Mouse (Mus musculus) forebrain, embryonic 12.5 days (tissue): ENCODE measurements around the gene Lhfp. TPM values are rescaled to one million over a fixed set of nuclear protein-coding genes. Genes with fewer than 3 reads are reported as not detected.

Experiments used
- ATAC-seq: fragments of 200-750 bp; cut with Nextera tagmentation; 2 replicates; pipeline ENCODE4 v1.8.0; 2017; ENCODE audit warnings: moderate TSS enrichment; ENCODE audit not compliant: low FRiP score
- H3K27ac ChIP-seq: fragments of 300-500 bp; sonication (generic); 2 replicates; pipeline ENCODE4 v1.5.1; 2016; ENCODE audit warnings: mild to moderate bottlenecking
- H3K27me3 ChIP-seq: fragments of 300-500 bp; sonication (generic); 2 replicates; pipeline ENCODE4 v1.6.1; 2016; ENCODE audit warnings: mild to moderate bottlenecking
- H3K36me3 ChIP-seq: fragments of 300-500 bp; sonication (generic); replicated peaks from 2 replicates; pipeline ENCODE4 v1.6.1; 2016; ENCODE audit warnings: mild to moderate bottlenecking
- H3K4me1 ChIP-seq: fragments of 300-500 bp; sonication (generic); 2 replicates; pipeline ENCODE4 v1.6.1; 2016
- H3K4me2 ChIP-seq: fragments of 300-500 bp; sonication (generic); 2 replicates; pipeline ENCODE4 v1.6.1; 2016; ENCODE audit warnings: mild to moderate bottlenecking, moderate library complexity
- H3K4me3 ChIP-seq: fragments of 300-500 bp; sonication (generic); replicated peaks from 2 replicates; pipeline ENCODE4 v1.5.1; 2016; ENCODE audit warnings: mild to moderate bottlenecking
- H3K9ac ChIP-seq: fragments of 300-500 bp; sonication (generic); 2 replicates; pipeline ENCODE4 v1.6.1; 2016; ENCODE audit warnings: mild to moderate bottlenecking
- H3K9me3 ChIP-seq: fragments of 300-500 bp; sonication (generic); 2 replicates; pipeline ENCODE4 v1.6.1; 2016
- WGBS: fragments of 180-500 bp; shearing (Covaris S2); methylation state at CpG from one replicate; pipeline ENCODE4 v1.1.7; 2016; 5-methylcytosine and 5-hydroxymethylcytosine counted together
- polyA plus RNA-seq: library from polyadenylated mRNA; unstranded; fragments of >200 nt; fragmentation: Nextera tagmentation; extraction: Ambion mirVana; gene quantifications from 2 replicates; pipeline ENCODE4 v1.2.1, GENCODE M21; 2016

Gene Lhfp
- polyA plus RNA-seq, 1 experiment from 2014 or later = 33.4 TPM

DNA sequence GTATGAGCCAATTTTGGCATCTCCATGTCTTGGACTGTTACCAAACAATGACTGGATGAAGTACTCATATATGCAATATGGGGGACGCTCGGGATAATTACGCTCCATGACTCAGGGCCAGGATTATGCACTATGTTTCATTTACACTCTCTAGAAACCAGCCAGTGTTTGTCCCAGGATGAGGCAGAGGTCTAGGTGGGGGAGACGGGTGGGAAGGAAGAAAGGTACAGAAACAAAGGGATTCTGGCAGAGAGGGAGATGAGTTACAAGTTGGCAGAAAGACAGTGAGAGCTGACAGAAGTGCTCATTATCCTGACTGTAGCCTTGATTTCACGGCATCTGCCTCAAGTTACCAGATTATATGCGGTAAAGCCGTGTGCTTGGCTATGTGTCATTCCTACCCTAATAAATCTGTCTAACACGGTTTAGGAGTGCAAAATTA is 154.4 kb downstream of the Lhfp start:
- 78% methylated on average over 8 of the region's 8 CpGs for WGBS

DNA sequence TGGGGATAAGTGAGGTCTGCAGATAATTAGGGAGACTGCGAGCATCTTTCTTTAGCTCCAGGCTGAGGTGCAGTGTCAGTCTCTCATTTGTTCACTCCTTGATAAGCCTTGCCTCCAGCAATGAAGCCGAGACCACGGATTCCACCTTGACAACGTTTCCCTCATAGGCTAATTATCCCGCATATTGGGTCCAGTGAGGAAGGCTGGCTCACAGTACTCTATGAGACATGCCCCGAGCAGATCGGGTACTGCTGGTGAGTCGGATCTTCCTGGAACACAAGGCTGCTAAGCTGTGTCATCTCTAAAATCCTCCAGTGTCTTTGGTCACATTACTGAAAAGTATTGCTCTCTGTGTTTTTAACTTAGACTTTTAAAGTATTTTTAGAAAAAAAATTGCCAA is 158.8 kb downstream of the Lhfp start:
- 69% methylated on average over 8 of the region's 8 CpGs for WGBS
- H3K4me2 ChIP-seq = no peak overlapping the region
- no peak overlapping the region for H3K27ac ChIP-seq
- H3K4me3 ChIP-seq = no peak overlapping the region
- no peaks in the 10 kb centered on the region for H3K36me3 ChIP-seq
- no peak overlapping the region for H3K9ac ChIP-seq
- no peak for ATAC-seq
- H3K9me3 ChIP-seq = no peaks in the 10 kb centered on the region
- H3K4me1 ChIP-seq = peaks cover 23% of the 10 kb centered on the region
- no peaks in the 10 kb centered on the region for H3K27me3 ChIP-seq

More for the DNA sequence above, 154.4 kb downstream of the Lhfp start:
- no peaks in the 10 kb centered on the region for H3K36me3 ChIP-seq
- H3K27me3 ChIP-seq = no peaks in the 10 kb centered on the region
- no peaks in the 10 kb centered on the region for H3K9me3 ChIP-seq
- no peak overlapping the region for H3K27ac ChIP-seq
- H3K9ac ChIP-seq = no peak overlapping the region
- H3K4me2 ChIP-seq = no peak overlapping the region
- peaks cover 4% of the 10 kb centered on the region; the same call in 1 of the 2 replicates for H3K4me1 ChIP-seq
- no peak overlapping the region for H3K4me3 ChIP-seq
- ATAC-seq = no peak

- no peaks in the 10 kb centered on the region for H3K36me3 ChIP-seq
- H3K9me3 ChIP-seq = no peaks in the 10 kb centered on the region
- WGBS = 70% methylated on average over 10 of the region's 10 CpGs
- no peak overlapping the region for H3K4me2 ChIP-seq
- ATAC-seq = no peak
- H3K27ac ChIP-seq = no peak overlapping the region
- H3K4me3 ChIP-seq = no peak overlapping the region
- no peaks in the 10 kb centered on the region for H3K27me3 ChIP-seq
- no peak overlapping the region for H3K9ac ChIP-seq
- peaks cover 22% of the 10 kb centered on the region for H3K4me1 ChIP-seq
Measured at GRCm38 (mm10) chr3:53200853-53201252, 159.5 kb downstream of the Lhfp start.

DNA sequence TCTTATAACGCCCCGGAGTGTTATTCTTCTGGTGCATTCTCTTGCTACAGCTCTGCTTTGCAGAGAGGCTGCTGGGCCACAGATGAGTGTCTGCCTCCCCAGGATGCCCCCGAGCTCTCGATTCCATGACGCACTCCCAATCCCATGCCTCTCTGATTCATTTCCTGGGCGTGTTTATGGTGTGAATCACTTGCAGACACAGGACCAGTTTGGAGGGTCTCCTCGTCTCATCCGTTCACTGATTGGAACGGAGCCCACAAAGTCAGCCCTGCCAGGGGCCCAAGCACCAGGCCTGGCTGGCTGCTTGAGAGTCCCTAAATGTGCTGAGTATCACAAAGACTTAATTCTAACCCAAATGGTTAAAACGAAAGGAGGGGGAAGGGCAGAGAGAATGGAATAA is 160.3 kb downstream of the Lhfp start:
- peak overlapping the region; percentile 62 for H3K27ac ChIP-seq
- ATAC-seq = peak; percentile 56
- no peaks in the 10 kb centered on the region for H3K27me3 ChIP-seq
- 15% methylated on average over 10 of the region's 10 CpGs for WGBS
- H3K9me3 ChIP-seq = no peaks in the 10 kb centered on the region
- H3K4me1 ChIP-seq = peaks cover 29% of the 10 kb centered on the region
- no peaks in the 10 kb centered on the region for H3K36me3 ChIP-seq
- H3K4me2 ChIP-seq = no peak overlapping the region
- H3K9ac ChIP-seq = no peak overlapping the region
- H3K4me3 ChIP-seq = no peak overlapping the region

- H3K27ac ChIP-seq = 0 out of 2 replicates have a peak overlapping the region, but pooled peaks have one; percentile 62
- H3K9me3 ChIP-seq = no peaks in the 10 kb centered on the region
- H3K4me2 ChIP-seq = no peak overlapping the region
- 60% methylated on average over 6 of the region's 6 CpGs for WGBS
- no peak overlapping the region for H3K9ac ChIP-seq
- no peak overlapping the region for H3K4me3 ChIP-seq
- peaks cover 34% of the 10 kb centered on the region for H3K4me1 ChIP-seq
- no peaks in the 10 kb centered on the region for H3K36me3 ChIP-seq
- H3K27me3 ChIP-seq = no peaks in the 10 kb centered on the region
- no peak for ATAC-seq
Measured at GRCm38 (mm10) chr3:53202184-53202583, 160.9 kb downstream of the Lhfp start.

DNA sequence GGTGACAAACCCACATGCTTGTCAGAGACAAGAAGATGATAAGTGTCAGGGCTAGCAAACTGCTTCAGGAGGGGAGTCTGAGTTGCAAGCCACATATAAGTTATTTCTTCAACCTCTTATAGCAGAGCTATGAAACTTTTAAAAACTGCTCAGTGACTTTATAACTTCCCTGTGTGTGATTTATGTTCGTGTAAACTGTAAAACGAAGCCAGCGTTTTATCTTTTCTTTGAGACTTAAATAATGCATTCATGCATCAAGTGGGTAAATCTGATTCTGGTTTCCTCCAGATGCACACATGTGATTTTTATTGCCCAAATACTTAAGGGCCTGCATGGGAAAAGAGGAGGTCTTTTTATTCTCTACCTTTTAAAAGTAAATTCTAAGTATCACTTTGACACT is 161.4 kb downstream of the Lhfp start:
- Histone ChIP-seq H3K9ac (no peak overlapping the region), H3K4me1 (peaks cover 38% of the 10 kb centered on the region), H3K27me3 (no peaks in the 10 kb centered on the region), H3K36me3 (no peaks in the 10 kb centered on the region), H3K27ac (no peak overlapping the region), H3K9me3 (no peaks in the 10 kb centered on the region), H3K4me2 (no peak overlapping the region), H3K4me3 (no peak overlapping the region)
- WGBS = 86% methylated on average over 3 of the region's 3 CpGs
- no peak for ATAC-seq

DNA sequence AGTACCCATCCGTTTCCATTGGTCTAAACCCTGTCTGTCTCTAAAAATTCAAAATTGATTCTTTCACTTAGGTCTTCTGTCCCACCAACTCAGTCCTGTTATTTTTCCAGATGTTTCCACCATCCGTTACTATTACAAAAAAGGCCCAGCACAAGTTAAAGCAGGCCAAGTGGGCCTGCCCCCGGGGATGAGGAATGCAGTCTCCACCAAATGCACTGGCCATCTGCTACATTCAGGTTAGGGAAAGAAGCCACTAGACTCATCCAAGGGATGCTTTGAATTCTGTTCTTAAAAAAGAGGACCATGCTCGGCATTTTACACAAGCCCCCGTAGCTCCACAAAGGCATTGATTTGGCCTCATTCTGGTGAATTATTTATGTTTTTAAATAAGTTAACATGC is 162.3 kb downstream of the Lhfp start:
- Histone ChIP-seq H3K27me3 (no peaks in the 10 kb centered on the region), H3K27ac (no peak overlapping the region), H3K9me3 (no peaks in the 10 kb centered on the region), H3K4me1 (peaks cover 38% of the 10 kb centered on the region), H3K9ac (no peak overlapping the region), H3K36me3 (no peaks in the 10 kb centered on the region), H3K4me3 (no peak overlapping the region), H3K4me2 (no peak overlapping the region)
- no peak for ATAC-seq
- WGBS = 72% methylated on average over 5 of the region's 5 CpGs

DNA sequence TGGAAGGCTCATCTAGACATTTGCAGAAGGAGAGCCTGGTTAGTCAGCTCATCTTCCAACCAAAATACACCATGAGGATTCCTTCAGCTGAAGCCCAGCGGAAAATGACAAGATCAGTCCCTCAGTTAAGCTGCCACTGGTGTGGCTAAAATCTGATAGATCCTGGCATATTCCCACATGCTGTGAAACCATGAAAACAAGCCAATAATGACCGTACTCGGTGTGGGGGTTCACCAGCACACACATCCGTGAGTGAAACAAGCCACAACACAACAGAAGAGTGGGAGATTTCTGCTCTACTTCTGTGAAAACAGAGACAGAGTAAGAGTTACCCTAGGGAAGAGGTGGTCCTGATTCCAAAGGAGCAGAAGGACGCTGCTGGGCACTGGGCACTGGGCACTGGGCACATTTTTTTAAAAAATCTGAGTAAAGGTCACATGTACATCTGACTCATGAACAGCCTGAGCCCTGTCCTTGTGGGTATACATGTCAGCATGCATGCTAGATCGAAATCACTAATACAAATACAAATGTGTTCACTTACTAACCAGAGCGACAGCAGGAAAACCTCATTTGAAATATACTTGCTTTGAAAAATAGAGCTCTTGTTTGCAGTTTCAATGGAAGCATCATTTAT is 163.1 kb downstream of the Lhfp start:
- ATAC-seq = no peak
- 94% methylated on average over 7 of the region's 7 CpGs for WGBS
- no peak overlapping the region for H3K27ac ChIP-seq
- no peak overlapping the region for H3K4me2 ChIP-seq
- no peaks in the 10 kb centered on the region for H3K36me3 ChIP-seq
- H3K9ac ChIP-seq = no peak overlapping the region
- H3K4me1 ChIP-seq = peaks cover 41% of the 10 kb centered on the region
- no peak overlapping the region for H3K4me3 ChIP-seq
- no peaks in the 10 kb centered on the region for H3K27me3 ChIP-seq
- H3K9me3 ChIP-seq = no peaks in the 10 kb centered on the region

DNA sequence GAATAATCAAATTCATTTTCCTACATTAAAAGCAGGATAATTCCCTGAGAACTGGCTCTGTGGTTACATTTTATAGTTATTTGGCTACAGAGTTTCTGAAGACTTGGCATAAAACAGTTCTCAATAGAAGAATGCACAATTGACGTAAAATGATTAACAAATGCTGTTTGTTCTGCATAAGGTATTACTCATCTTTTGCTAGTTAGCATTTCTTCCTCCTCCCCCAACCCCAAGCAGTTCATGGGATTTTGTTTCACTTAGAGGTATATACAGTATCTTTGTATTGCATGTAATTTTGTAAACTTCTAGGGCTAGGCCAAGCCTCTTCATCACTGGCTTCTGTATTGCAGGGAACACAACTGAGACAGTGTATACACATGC is 163.6 kb downstream of the Lhfp start:
- no peak overlapping the region for H3K9ac ChIP-seq
- no peaks in the 10 kb centered on the region for H3K36me3 ChIP-seq
- H3K4me3 ChIP-seq = no peak overlapping the region
- no peak overlapping the region for H3K4me2 ChIP-seq
- WGBS = 87% methylated on average over 1 of the region's 1 CpGs
- peaks cover 46% of the 10 kb centered on the region for H3K4me1 ChIP-seq
- no peaks in the 10 kb centered on the region for H3K9me3 ChIP-seq
- H3K27ac ChIP-seq = no peak overlapping the region
- ATAC-seq = no peak
- H3K27me3 ChIP-seq = no peaks in the 10 kb centered on the region

- ATAC-seq = no peak
- Histone ChIP-seq H3K36me3 (no peaks in the 10 kb centered on the region), H3K27ac (no peak overlapping the region), H3K4me1 (peaks cover 49% of the 10 kb centered on the region), H3K4me2 (no peak overlapping the region), H3K27me3 (no peaks in the 10 kb centered on the region), H3K9ac (no peak overlapping the region), H3K4me3 (no peak overlapping the region), H3K9me3 (no peaks in the 10 kb centered on the region)
- 98% methylated on average over 3 of the region's 3 CpGs for WGBS
Measured at GRCm38 (mm10) chr3:53205706-53206105, 164.4 kb downstream of the Lhfp start.

GRCm38 (mm10) chr3:53206509-53207224 is 165.3 kb downstream of the Lhfp start:
- Histone ChIP-seq H3K4me1 (peaks cover 53% of the 10 kb centered on the region), H3K9me3 (no peaks in the 10 kb centered on the region), H3K27ac (0 out of 2 replicates have a peak overlapping the region, but pooled peaks have one; percentile 47), H3K36me3 (no peaks in the 10 kb centered on the region), H3K4me2 (0 out of 2 replicates have a peak overlapping the region, but pooled peaks have one; percentile 1), H3K9ac (no peak overlapping the region), H3K27me3 (no peaks in the 10 kb centered on the region), H3K4me3 (no peak overlapping the region)
- 0 out of 2 replicates have a peak, but pooled peaks have one; percentile 18 for ATAC-seq
- WGBS = 32% methylated on average over 11 of the region's 11 CpGs

- 0 out of 2 replicates have a peak overlapping the region, but pooled peaks have one; percentile 47 for H3K27ac ChIP-seq
- peak; percentile 65; the same call in 1 of the 2 replicates for ATAC-seq
- WGBS = 6% methylated on average over 4 of the region's 4 CpGs
Measured at GRCm38 (mm10) chr3:53207225-53207528, 165.8 kb downstream of the Lhfp start.

More at GRCm38 (mm10) chr3:53207225-53207528, 165.8 kb downstream of the Lhfp start:
- Histone ChIP-seq H3K36me3 (no peaks in the 10 kb centered on the region), H3K9ac (no peak overlapping the region), H3K4me3 (no peak overlapping the region), H3K27me3 (no peaks in the 10 kb centered on the region), H3K9me3 (no peaks in the 10 kb centered on the region), H3K4me2 (no peak overlapping the region), H3K4me1 (peaks cover 48% of the 10 kb centered on the region)
